Mouse (Mus musculus) thymus, adult 2 months (tissue): ENCODE data around the gene D130043K22Rik.

Experiments
- CTCF ChIP-seq: fragments of 200-500 bp; IDR thresholded peaks from 2 replicates; pipeline ENCODE4 v1.5.1; 2012; ENCODE audit warnings: mild to moderate bottlenecking, control low read depth, low read length, moderate library complexity, borderline replicate concordance; ENCODE audit not compliant: control insufficient read depth, poor library complexity, insufficient read depth; ENCODE audit errors: extremely low read depth
- POLR2A ChIP-seq: fragments of 200-500 bp; IDR thresholded peaks from 2 replicates; pipeline ENCODE4 v1.6.1; 2012; ENCODE audit warnings: mild to moderate bottlenecking, low read length, control low read depth, moderate library complexity; ENCODE audit not compliant: control insufficient read depth, poor library complexity, insufficient read depth; ENCODE audit errors: extremely low read depth

GRCm38 (mm10) chr13:24814616-24815015 lies 30.3 kb upstream of the D130043K22Rik start:
- TF ChIP-seq CTCF (no peak), POLR2A (no peak)
